Mouse (Mus musculus): ENCODE measurements around the gene Stk32c.
A peak's percentile ranks its signal among the peaks of the same experiment; 100 is the strongest.

Stk32c gene

GRCm38 (mm10) chr7:139212754-139213745, at the start of gene Stk32c, which contains the start of gene Lrrc27:
Gene Stk32c, minus strand, starts transcription at chr7:139213307.
Gene Lrrc27, plus strand, starts transcription at chr7:139212988.
- peak; percentile 98 to 100 for DNase-seq

- peak; percentile 64 to 86 for DNase-seq
Measured at GRCm38 (mm10) chr7:139257752-139258542, 44.8 kb upstream of the Stk32c start.

- DNase-seq, result no peak
Measured at GRCm38 (mm10) chr7:139254626-139255025, 41.5 kb upstream of the Stk32c start.

- no peak for DNase-seq
Measured at GRCm38 (mm10) chr7:139253462-139253861, 40.4 kb upstream of the Stk32c start.

DNA sequence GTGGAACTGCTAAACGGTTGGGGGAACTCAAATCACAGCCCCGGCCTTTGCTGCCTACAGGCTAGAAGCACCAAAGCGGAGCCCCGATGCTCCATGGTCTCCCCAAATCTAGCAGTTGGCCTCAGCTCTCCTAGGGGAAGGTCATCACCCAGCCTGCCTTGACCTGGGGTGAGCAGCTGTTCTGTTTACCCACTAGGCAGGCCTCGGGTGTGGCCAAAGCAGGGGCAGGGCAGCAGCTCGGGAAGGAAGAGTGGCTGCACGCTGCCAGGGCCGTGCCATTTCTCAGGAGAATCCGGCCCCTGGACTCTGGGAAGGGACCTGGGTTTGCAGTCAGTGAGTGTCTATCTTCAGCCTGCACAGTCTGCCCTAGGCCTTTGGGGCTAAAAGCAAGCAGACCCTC, 39.9 kb upstream of the Stk32c start:
- peak in 1 of 2 experiments; percentile 52 for DNase-seq

- DNase-seq, result no peak
Measured at GRCm38 (mm10) chr7:139252566-139252965, 39.5 kb upstream of the Stk32c start.

DNA sequence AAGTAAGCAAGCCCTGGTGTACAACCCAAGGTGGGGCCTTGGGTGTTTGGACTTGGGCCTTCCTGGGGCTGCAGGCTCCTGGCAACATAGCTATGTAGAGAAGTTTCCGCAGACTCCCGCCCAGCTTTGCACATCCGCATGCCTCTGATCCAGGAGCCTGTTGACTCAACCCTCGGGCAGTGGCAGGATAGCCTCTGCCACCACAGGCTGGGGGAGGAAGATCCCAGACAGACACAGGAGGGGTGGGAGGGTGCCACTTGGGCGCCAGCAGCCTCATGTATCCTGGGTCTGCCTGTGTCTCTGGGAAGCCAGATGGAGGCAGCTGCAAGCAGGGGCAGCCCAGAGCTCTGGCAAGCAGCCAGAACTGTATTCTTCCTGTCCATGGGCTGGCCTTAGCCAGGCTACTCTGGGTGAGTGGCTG, 38.8 kb upstream of the Stk32c start:
- DNase-seq, result peak; percentile 81 to 86

- DNase-seq, result no peak
Measured at GRCm38 (mm10) chr7:139249406-139250210, 36.5 kb upstream of the Stk32c start.

DNA sequence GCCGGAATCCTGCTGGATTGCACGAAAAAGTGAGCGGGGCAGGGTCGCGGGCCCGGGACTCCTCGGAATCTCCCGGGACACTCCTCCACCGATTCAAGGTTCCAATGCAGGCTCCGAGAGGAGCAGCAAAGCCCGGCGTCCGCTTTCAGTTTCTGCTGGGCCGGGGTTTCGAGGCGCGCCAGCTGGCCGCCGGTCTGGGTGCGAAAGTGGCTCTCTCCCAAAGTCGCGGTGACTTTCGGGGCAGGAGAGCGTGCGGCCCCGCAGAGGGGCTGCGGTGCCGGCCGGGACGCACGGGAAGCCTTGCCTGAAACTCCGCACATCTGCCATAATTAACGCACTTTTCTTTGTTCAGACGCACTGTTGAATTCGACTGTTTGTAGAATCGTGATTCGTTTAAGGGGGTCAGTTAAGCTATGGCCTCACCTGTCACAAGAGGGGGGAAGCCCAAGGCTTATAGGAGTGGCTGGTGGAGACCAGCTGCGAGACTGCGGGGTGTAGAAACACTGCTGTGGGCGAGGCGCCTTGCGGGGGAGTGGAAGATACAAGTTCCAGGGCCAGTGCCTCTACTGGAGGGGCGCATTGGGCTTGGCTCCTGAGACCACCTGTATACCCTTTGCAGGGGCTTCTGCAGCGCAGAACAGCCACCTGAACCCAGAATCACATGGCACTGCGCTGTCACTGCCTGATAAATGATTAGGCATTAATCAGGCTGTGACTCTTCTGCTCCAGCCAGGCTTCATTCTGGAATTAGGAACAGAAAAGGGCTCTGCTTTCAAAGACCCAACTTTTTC, 35.7 kb upstream of the Stk32c start:
- DNase-seq, result peak in 1 of 2 experiments; percentile 6

GRCm38 (mm10) chr7:139247881-139248614, 34.9 kb upstream of the Stk32c start, which contains the start of gene Pwwp2b:
Gene Pwwp2b, plus strand, starts transcription at chr7:139248482.
- DNase-seq, result peak; percentile 85 to 91

DNA sequence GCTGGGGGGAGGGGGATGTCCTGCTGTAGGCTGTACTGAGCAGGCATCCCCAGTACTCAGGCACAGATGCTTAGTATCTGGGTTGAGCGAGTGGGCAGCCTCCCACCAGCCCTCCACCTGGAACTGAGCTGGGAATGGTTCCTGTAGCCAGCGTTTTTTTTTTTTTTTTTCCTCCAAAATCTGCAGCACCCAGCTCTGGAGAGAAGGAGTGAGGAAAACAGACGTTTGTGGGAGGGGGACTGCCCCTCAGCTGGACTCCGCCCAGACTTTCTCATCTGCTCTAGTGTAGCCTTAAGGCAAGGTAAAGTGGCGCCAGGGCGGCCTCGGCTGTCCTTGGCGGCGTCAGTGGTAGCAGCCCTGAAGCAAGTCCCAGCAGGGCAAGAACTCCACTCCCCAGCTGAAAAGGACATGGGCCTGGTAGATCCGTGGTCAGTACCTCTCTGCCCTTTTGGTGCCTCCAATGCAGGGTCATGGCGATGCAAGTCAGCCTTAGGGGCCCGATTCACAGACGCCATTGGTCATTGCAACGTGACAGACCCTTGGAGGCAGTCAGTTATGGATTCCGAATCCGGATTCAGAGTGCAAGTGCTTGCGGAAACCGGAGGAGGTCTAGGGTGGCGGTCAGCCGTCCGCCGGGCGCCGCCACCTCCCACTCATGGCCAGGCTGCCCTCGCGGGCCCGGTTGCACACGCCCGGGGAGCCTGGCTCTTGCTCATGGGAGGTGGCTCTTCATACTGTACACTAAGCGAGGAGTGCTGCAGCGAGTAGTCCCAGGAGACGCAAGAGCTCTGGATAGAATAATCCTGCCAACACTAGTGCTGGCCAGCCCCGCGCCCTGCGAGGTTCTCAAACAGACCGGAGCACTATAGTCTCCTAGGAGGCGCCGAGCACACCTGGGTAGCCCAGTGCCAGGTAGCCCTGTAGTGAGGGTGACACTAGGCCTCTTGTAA, 34.1 kb upstream of the Stk32c start:
- peak; percentile 50 to 74 for DNase-seq

GRCm38 (mm10) chr7:139246086-139246485, 33.0 kb upstream of the Stk32c start:
- DNase-seq, result no peak

DNA sequence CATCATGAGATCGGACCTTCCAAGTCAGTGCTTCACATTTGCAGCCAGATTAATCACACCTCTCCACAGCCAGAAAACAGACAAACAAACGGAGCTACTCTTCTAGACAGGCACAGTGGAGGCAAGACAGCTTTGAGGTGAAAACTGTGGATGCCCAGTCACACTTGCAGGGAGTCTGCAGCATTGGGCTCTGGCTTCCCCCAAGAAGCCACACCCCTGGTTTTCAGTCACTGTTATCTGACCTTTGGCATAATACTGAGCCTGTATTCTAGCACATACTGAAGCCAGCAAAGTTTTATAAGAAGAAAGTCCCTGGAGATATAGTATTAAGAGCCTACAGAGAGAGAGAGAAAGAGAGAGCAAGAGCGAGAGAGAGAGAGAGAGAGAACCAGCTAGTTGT, 26.3 kb upstream of the Stk32c start:
- DNase-seq, result no peak

DNA sequence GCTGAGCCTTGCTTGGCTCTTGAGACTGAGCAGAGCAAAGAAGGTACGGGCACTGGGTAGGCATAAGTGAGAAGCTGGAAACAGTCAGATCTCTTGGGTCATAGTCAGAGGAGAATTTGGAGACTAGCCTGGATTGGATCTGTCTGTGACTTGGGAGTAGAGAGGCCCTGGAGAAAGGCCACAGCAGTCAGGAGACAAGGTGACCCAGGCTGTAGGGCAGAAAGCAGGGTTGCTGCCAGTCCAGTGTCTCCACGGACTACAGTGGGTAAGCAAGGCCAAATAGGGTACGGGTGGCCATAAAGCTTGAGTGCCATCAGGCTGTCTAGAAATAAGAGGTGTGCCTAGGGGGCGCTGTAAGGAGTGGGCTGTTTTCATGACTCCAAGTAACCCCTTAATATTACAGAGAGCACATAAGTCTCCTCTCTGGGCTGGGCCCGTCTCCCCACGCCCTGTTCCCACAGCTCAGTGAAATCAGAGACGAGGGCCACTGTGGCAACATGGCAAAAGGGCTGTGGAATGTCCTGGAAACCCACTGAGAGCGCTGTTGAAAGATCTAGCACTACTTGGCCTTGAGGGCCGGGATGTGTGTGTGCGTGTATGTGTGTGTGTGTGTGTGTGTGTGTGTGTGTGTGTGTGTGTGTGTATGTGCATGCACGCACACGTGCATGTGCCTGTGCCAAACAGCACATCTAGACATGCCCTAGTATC, 22.7 kb upstream of the Stk32c start:
- DNase-seq, result peak in 1 of 2 experiments; percentile 52

DNA sequence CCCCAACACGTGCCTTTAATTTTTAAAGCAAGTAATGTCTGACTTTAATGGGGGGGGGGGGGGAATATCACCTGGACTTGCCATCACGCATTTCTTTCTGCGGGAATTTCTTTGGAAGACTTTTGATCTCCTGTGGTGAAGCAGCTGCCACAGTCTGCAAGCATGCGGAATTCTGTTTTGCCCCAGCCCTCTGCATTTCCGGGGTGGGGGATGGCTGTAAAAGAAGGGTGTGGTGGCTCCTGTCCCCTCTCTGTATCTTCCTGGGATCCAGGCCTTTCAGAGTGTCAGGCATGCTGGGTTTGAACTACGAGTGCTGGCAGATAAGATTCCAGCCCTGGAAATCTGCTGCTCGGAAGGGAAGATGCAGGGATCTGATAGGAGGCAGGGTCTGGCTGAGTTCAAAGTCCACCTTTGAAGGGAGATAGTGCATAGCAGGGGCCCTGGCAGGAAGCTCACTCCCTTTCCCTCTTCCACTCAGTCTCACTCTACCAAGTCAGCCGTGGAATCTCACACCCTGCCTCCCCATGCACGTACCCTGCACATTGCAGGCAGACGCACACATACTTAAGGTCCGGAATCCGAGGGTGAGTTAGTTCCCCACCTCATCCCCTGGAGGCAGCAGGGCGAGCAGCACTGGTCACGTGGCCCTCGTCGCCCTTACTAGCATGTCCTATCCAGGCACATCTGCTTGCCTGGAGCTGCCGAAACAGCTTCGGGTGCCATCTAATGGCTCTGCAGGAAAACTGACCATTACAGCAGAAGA, 21.5 kb upstream of the Stk32c start:
- peak; percentile 72 to 83 for DNase-seq

DNA sequence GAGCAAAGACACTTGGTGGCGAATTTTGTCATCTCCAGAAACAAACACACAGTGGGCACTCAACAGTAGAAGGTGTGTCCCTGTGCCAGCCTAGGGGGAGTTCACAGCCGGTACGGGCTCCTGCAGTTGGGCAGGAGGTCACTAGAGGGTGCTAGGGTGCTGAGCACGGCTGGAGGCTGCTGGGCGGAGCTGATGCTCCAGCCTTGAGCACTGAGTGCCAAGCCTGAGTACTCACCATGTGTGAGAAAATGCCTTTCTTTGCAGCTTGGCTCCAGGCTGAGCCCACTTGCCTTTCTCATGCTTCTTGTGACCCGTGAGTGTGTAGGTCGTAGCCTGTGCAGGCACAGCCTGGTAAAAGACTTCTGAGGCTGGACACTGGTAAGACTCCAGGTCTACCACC, 20.6 kb upstream of the Stk32c start:
- DNase-seq, result peak; percentile 90

DNA sequence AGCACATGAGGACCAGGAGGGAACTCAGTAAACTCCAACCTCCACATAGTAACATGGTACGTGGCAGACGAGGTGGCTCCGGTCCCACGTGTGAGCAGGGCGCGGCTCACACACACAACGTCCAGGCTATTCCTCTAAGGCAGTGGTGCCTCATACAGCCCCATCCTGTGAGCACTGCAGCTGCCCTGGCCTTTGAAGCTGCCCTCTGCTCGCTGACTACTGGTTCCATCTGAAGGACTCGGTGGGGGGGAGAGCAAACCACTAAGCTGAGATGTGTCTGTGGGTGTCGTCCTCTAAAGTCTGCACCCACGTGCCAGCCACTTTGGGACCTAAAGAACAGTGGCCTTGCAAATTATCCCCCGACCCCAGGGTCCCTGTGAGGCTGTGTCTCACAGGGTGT, 17.1 kb upstream of the Stk32c start:
- DNase-seq, result no peak

- DNase-seq, result no peak
Measured at GRCm38 (mm10) chr7:139229837-139230236, 16.7 kb upstream of the Stk32c start.
